ENCODE assay signal across 9 mouse cellular contexts in the genomic region with DNA sequence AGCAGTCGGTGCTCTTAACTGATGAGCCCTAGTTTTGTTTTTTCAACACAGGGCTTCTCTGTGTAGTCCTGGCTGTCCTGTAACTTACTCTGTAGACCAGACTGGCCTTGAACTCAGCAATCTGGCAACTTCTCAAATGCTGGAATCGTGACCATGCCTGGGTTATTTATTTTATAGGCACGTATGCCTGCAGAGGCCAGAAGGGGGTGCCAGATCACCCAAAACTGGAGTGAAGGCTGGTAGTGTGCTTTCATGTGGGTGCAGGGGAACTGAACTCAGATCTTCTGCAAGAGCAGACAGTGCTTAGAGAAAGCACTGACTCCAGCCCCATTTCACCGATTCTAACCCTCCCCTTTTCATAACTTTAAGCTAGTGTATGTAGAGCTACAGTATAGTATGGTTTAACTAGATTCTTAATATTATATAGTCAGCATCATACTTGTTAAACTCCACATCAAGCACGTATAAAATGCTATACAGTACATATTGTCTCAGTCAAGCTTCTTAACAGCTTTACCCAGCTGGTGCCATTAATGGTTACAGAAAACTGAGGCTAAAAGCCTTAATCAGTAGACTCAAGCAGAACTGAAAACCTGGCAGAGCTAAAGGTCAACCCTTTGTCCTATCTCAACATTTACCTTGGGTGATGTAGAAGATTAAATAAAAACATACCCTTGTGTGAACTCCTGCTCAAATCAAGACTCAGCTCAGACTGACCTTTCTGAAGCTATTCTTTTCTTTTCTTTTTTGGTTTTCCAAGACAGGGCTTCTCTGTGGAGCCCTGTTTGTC. TPM values are rescaled to one million over a fixed set of nuclear protein-coding genes. Genes with fewer than 3 reads are reported as not detected.
A peak's percentile ranks its signal among the peaks of the same experiment; 100 is the strongest.
DNase-seq lines count a peak whose midpoint lies in the region; ATAC-seq and TF ChIP-seq lines count a peak whose summit lies in the region.
"Had no signal": no experiment of that assay in that cellular context is flagged by ENCODE, and none has a peak within 500 bp of the region (broad histone marks: within the 10 kb centered on the region; RNA-seq: fewer than 3 reads in every experiment).

No protein-coding gene starts in this region.

- peaks cover 5% of the 10 kb centered on the region for H3K36me3 ChIP-seq in liver, postnatal 0 days (replicated peaks; ENCODE audit: insufficient read depth, low read length)
- peaks cover 5% of the 10 kb centered on the region for H3K36me3 ChIP-seq in small intestine, adult 2 months (ENCODE audit: control insufficient read depth, insufficient read depth, low read length)
- H3K36me3 ChIP-seq in forebrain, embryonic 15.5 days = 0 out of 2 replicates have a peak, but pooled peaks cover 3% of the 10 kb centered on the region

- H3K4me2 ChIP-seq in liver, postnatal 0 days (ENCODE audit: low read depth, low read length) = peak overlapping the region; percentile 88; the same call in 1 of the 2 replicates
- no peak overlapping the region for H3K4me2 ChIP-seq in forebrain, embryonic 15.5 days (replicated peaks)

- intact Hi-C loops in left cerebral cortex, adult 2 months (cut with DNase I) = no loop called here

- H3K9me3 ChIP-seq in liver, postnatal 0 days (ENCODE audit: low read length) = no peaks in the 10 kb centered on the region
- H3K9me3 ChIP-seq in forebrain, embryonic 15.5 days = no peaks in the 10 kb centered on the region
- H3K9me3 ChIP-seq: limb, embryonic 15.5 days had no signal

- H3K4me1 ChIP-seq in cerebellum, adult 2 months (ENCODE audit: control insufficient read depth, insufficient read depth, low read length) = peaks cover 3% of the 10 kb centered on the region; the same call in 1 of the 2 replicates
- peaks cover 23% of the 10 kb centered on the region for H3K4me1 ChIP-seq in liver, postnatal 0 days (ENCODE audit: insufficient read depth)
- H3K4me1 ChIP-seq in small intestine, adult 2 months (ENCODE audit: control insufficient read depth, insufficient read depth, insufficient read length, low read length) = peaks cover 4% of the 10 kb centered on the region; the same call in 1 of the 2 replicates
- H3K4me1 ChIP-seq in forebrain, embryonic 15.5 days = peaks cover 13% of the 10 kb centered on the region

- 0 out of 2 replicates have a peak, but pooled peaks have one; percentile 8 for TF ChIP-seq EP300 in liver, postnatal 0 days (IDR thresholded peaks at IDR 0.05; ENCODE audit: low read depth)

- TF ChIP-seq CTCF in left cerebral cortex, adult 2 months (IDR thresholded peaks at IDR 0.05) = peak; percentile 60
- peak; percentile 50; the same call in 1 of the 2 replicates for TF ChIP-seq CTCF in cerebellum, adult 2 months (IDR thresholded peaks at IDR 0.05; ENCODE audit: borderline replicate concordance, insufficient read depth, low read depth, low read length)
- TF ChIP-seq CTCF in liver, postnatal 0 days (IDR thresholded peaks at IDR 0.05; ENCODE audit: low read depth) = peak; percentile 78
- peak; percentile 59; the same call in 1 of the 2 replicates for TF ChIP-seq CTCF in small intestine, adult 2 months (IDR thresholded peaks at IDR 0.05; ENCODE audit: extremely low read depth, insufficient read length, insufficient replicate concordance, low read depth, low read length)

- no peak overlapping the region for H3K4me3 ChIP-seq in left cerebral cortex, adult 2 months
- no peak overlapping the region for H3K4me3 ChIP-seq in cerebellum, adult 2 months (replicated peaks; ENCODE audit: insufficient read depth, low read depth, low read length)
- no peak overlapping the region for H3K4me3 ChIP-seq in liver, postnatal 0 days (ENCODE audit: low read depth, low read length)
- no peak overlapping the region for H3K4me3 ChIP-seq in small intestine, adult 2 months (ENCODE audit: low read depth, low read length)
- no peak overlapping the region for H3K4me3 ChIP-seq in forebrain, embryonic 15.5 days

- no peak for ATAC-seq in liver, postnatal 0 days
- no peak for ATAC-seq in forebrain, embryonic 15.5 days (replicated peaks)

- H3K27me3 ChIP-seq in cerebellum, adult 2 months (ENCODE audit: control insufficient read depth, insufficient read depth, low read length) = no peaks in the 10 kb centered on the region
- no peaks in the 10 kb centered on the region for H3K27me3 ChIP-seq in liver, postnatal 0 days (ENCODE audit: insufficient read depth, low read length)
- H3K27me3 ChIP-seq in small intestine, adult 2 months (ENCODE audit: control insufficient read depth, insufficient read depth, low read length) = no peaks in the 10 kb centered on the region
- H3K27me3 ChIP-seq in forebrain, embryonic 15.5 days = no peaks in the 10 kb centered on the region
- H3K27me3 ChIP-seq: limb, embryonic 15.5 days had no signal

- TF ChIP-seq POLR2A in cerebellum, adult 2 months (IDR thresholded peaks at IDR 0.05; ENCODE audit: borderline replicate concordance, insufficient read depth, low read length) = no peak
- no peak for TF ChIP-seq POLR2A in small intestine, adult 2 months (IDR thresholded peaks at IDR 0.05; ENCODE audit: low read depth, low read length)

- WGBS in cerebellum, adult 2 months = 51% methylated on average over 5 of the region's 5 CpGs
- WGBS in liver, postnatal 0 days (ENCODE audit: insufficient replicate concordance) = 44% methylated on average over 5 of the region's 5 CpGs
- 37% methylated on average over 5 of the region's 5 CpGs for WGBS in small intestine, adult 2 months
- 69% methylated on average over 5 of the region's 5 CpGs for WGBS in forebrain, embryonic 15.5 days

- DNase-seq in left cerebral cortex, adult 2 months (ENCODE audit: extremely low spot score in 1 of 2, low spot score in 2 of 2) = peak in 1 of 2 experiments; percentile 31
- DNase-seq in left cerebral cortex, adult 11 months (ENCODE audit: low spot score) = no peak
- peak; percentile 59 for DNase-seq in MEL-GATA-1-ER (ENCODE audit: extremely low read depth, low read depth)
- DNase-seq in cerebellum, adult 2 months = peak; percentile 45 to 46
- peak; percentile 42 for DNase-seq in heart, postnatal 4 days
- DNase-seq in liver, postnatal 0 days = peak; percentile 70

- H3K27ac ChIP-seq in left cerebral cortex, adult 2 months = no peak overlapping the region
- H3K27ac ChIP-seq in cerebellum, adult 2 months (ENCODE audit: insufficient read depth, low read length) = no peak overlapping the region
- H3K27ac ChIP-seq in liver, postnatal 0 days (ENCODE audit: low read depth) = 0 out of 2 replicates have a peak overlapping the region, but pooled peaks have one; percentile 42
- no peak overlapping the region for H3K27ac ChIP-seq in small intestine, adult 2 months (ENCODE audit: insufficient read depth, low read depth, low read length)
- no peak overlapping the region for H3K27ac ChIP-seq in forebrain, embryonic 15.5 days (replicated peaks)
- H3K27ac ChIP-seq: limb, embryonic 15.5 days had no signal

- H3K9ac ChIP-seq in liver, postnatal 0 days (replicated peaks) = 0 out of 2 replicates have a peak overlapping the region, but pooled peaks have one; percentile 21
- H3K9ac ChIP-seq in forebrain, embryonic 15.5 days (replicated peaks) = no peak overlapping the region
- H3K9ac ChIP-seq: limb, embryonic 15.5 days had no signal

RNA-seq across cellular contexts. Expression of a gene that starts 1.5 kb away (rescaled TPM):
- 10 to 100 TPM; 43.2 to 50.3 TPM for total RNA-seq in left cerebral cortex, adult 2 months (2021)
- polyA plus RNA-seq in cerebellum, adult 2 months (2012; rRNA removed) = 71.7 and 74.9 TPM in 2 replicates
- 10 to 100 TPM; 75.6 to 79.3 TPM for total RNA-seq in heart, postnatal 4 days (2021)
- 54.6 and 57.6 TPM in 2 replicates for polyA plus RNA-seq in liver, postnatal 0 days (2015; fragmentation: Nextera tagmentation; extraction: Ambion mirVana)
- 9.6 and 20.5 TPM in 2 replicates for polyA plus RNA-seq in small intestine, adult 2 months (2012; rRNA removed)
- polyA plus RNA-seq in forebrain, embryonic 15.5 days (2015; fragmentation: Nextera tagmentation; extraction: Ambion mirVana) = 68.1 and 69.0 TPM in 2 replicates

RNA-seq across cellular contexts. Expression of a gene that starts 21.5 kb away (rescaled TPM):
- total RNA-seq in left cerebral cortex, adult 2 months (2021) = 10 to 100 TPM; 30.9 to 42.1 TPM
- polyA plus RNA-seq in cerebellum, adult 2 months (2012; rRNA removed) = 20.7 and 24.3 TPM in 2 replicates
- 10 to 100 TPM; 55.0 to 55.7 TPM for total RNA-seq in heart, postnatal 4 days (2021)
- polyA plus RNA-seq in liver, postnatal 0 days (2015; fragmentation: Nextera tagmentation; extraction: Ambion mirVana) = 18.6 and 20.9 TPM in 2 replicates
- polyA plus RNA-seq in small intestine, adult 2 months (2012; rRNA removed) = 11.3 and 26.5 TPM in 2 replicates
- 64.7 and 68.2 TPM in 2 replicates for polyA plus RNA-seq in forebrain, embryonic 15.5 days (2015; fragmentation: Nextera tagmentation; extraction: Ambion mirVana)

RNA-seq across cellular contexts. Expression of a gene that starts 43.1 kb away (rescaled TPM):
- 10 to 100 TPM; 17.4 to 20.4 TPM for total RNA-seq in left cerebral cortex, adult 2 months (2021)
- 42.5 and 45.0 TPM in 2 replicates for polyA plus RNA-seq in cerebellum, adult 2 months (2012; rRNA removed)
- 10 to 100 TPM; 32.4 to 37.0 TPM for total RNA-seq in heart, postnatal 4 days (2021)
- 76.4 and 80.8 TPM in 2 replicates for polyA plus RNA-seq in liver, postnatal 0 days (2015; fragmentation: Nextera tagmentation; extraction: Ambion mirVana)
- 33.8 and 112 TPM in 2 replicates for polyA plus RNA-seq in small intestine, adult 2 months (2012; rRNA removed)
- 26.4 and 29.5 TPM in 2 replicates for polyA plus RNA-seq in forebrain, embryonic 15.5 days (2015; fragmentation: Nextera tagmentation; extraction: Ambion mirVana)
